Mouse (Mus musculus) liver, embryonic 14.5 days (tissue): ENCODE data around the gene Wasl. TPM values are rescaled to one million over a fixed set of nuclear protein-coding genes. Genes with fewer than 3 reads are reported as not detected.

ENCODE experiments used
- ATAC-seq: fragments of 200-750 bp; cut with Nextera tagmentation; 2 replicates; pipeline ENCODE4 v1.8.0; 2017; ENCODE audit warnings: moderate number of reproducible peaks, mild to moderate bottlenecking, moderate library complexity; ENCODE audit not compliant: insufficient read depth
- DNase-seq, 3 experiments: peaks; one replicate each; pipeline ENCODE4 v3.0.0-alpha.2; 2012 to 2013; ENCODE audit warnings: low read depth in 3 of 3, low spot score in 3 of 3
- H3K27ac ChIP-seq: fragments of 300-500 bp; sonication (generic); 2 replicates; pipeline ENCODE4 v1.5.1; 2014; ENCODE audit warnings: moderate library complexity, mild to moderate bottlenecking, control low read depth, inconsistent platforms
- H3K27me3 ChIP-seq: fragments of 300-500 bp; sonication (generic); 2 replicates; pipeline ENCODE4 v1.6.1; 2014; ENCODE audit warnings: mild to moderate bottlenecking, low read length, moderate library complexity; ENCODE audit not compliant: control insufficient read depth, insufficient read depth
- H3K36me3 ChIP-seq: fragments of 300-500 bp; sonication (generic); replicated peaks from 2 replicates; pipeline ENCODE4 v1.6.1; 2014; ENCODE audit warnings: low read depth; ENCODE audit not compliant: control insufficient read depth, insufficient read depth
- H3K4me1 ChIP-seq, 2 experiments: fragments of 200-500 bp in 1 of 2; fragments of 300-500 bp in 1 of 2; sonication (generic) in 1 of 2; replicated peaks; 2 replicates each; pipeline ENCODE4 v1.6.1; 2012 to 2014; ENCODE audit warnings: antibody characterized with exemption in 1 of 2, inconsistent platforms in 1 of 2, low read length in 1 of 2; ENCODE audit not compliant: control insufficient read depth in 2 of 2, insufficient read depth in 2 of 2
- H3K4me2 ChIP-seq: fragments of 300-500 bp; sonication (generic); 2 replicates; pipeline ENCODE4 v1.6.1; 2014; ENCODE audit warnings: low read depth, mild to moderate bottlenecking, control low read depth, moderate library complexity
- H3K4me3 ChIP-seq, 2 experiments: fragments of 200-500 bp in 1 of 2; fragments of 300-500 bp in 1 of 2; sonication (generic) in 1 of 2; 2 replicates each; pipeline ENCODE4 v1.5.1; 2012 to 2014; ENCODE audit warnings: low read depth in 2 of 2, low read length in 2 of 2, mild to moderate bottlenecking in 2 of 2, control low read depth in 1 of 2, inconsistent platforms in 1 of 2, moderate library complexity in 1 of 2; ENCODE audit not compliant: insufficient read depth in 1 of 2
- H3K9ac ChIP-seq: fragments of 300-500 bp; sonication (generic); replicated peaks from 2 replicates; pipeline ENCODE4 v1.6.1; 2014; ENCODE audit warnings: mild to moderate bottlenecking, control low read depth, moderate library complexity
- H3K9me3 ChIP-seq: fragments of 300-500 bp; sonication (generic); 2 replicates; pipeline ENCODE4 v1.6.1; 2016; ENCODE audit warnings: low read length, mixed read lengths; ENCODE audit not compliant: control insufficient read depth
- CTCF ChIP-seq: IDR thresholded peaks from 2 replicates; pipeline ENCODE4 v1.5.1; 2016; ENCODE audit warnings: antibody characterized with exemption, low read depth, control low read depth
- EP300 ChIP-seq: IDR thresholded peaks from 2 replicates; pipeline ENCODE4 v1.6.1; 2016; ENCODE audit warnings: antibody characterized with exemption, low read depth
- WGBS: fragments of 180-500 bp; shearing (Covaris S2); extraction: QIAGEN DNeasy Blood & Tissue Kit; methylation state at CpG from one replicate; pipeline ENCODE4 v1.1.7; 2014; ENCODE audit not compliant: insufficient replicate concordance; 5-methylcytosine and 5-hydroxymethylcytosine counted together
- polyA plus RNA-seq, 2 experiments: library from polyadenylated mRNA; depleted of rRNA in 1 of 2; stranded (reverse) in 1 of 2; unstranded in 1 of 2; fragments of >200 nt; fragmentation: Nextera tagmentation in 1 of 2; extraction: Ambion mirVana in 1 of 2; gene quantifications; 2 replicates each; pipeline versions ENCODE4 v1.2.1 to v1.2.3; 2012 to 2014

Wasl gene
- polyA plus RNA-seq, 2 experiments: 6.0 to 11.4 TPM

- Histone ChIP-seq H3K9ac (no peak overlapping the region), H3K4me1 (peaks cover 8% of the 10 kb centered on the region in 2 experiments; a peak in 3 of 4 replicates), H3K4me2 (no peak overlapping the region), H3K9me3 (no peaks in the 10 kb centered on the region), H3K36me3 (no peaks in the 10 kb centered on the region), H3K27me3 (no peaks in the 10 kb centered on the region), H3K4me3 (no peak overlapping the region), H3K27ac (no peak overlapping the region)
- ATAC-seq (no peak), DNase-seq (no peak)
- WGBS: 39% methylated on average over 4 of the region's 4 CpGs
- no peak for TF ChIP-seq CTCF
- no peak for TF ChIP-seq EP300
Observed at GRCm38 (mm10) chr6:24647103-24647691, 17.6 kb downstream of the Wasl start.

DNA sequence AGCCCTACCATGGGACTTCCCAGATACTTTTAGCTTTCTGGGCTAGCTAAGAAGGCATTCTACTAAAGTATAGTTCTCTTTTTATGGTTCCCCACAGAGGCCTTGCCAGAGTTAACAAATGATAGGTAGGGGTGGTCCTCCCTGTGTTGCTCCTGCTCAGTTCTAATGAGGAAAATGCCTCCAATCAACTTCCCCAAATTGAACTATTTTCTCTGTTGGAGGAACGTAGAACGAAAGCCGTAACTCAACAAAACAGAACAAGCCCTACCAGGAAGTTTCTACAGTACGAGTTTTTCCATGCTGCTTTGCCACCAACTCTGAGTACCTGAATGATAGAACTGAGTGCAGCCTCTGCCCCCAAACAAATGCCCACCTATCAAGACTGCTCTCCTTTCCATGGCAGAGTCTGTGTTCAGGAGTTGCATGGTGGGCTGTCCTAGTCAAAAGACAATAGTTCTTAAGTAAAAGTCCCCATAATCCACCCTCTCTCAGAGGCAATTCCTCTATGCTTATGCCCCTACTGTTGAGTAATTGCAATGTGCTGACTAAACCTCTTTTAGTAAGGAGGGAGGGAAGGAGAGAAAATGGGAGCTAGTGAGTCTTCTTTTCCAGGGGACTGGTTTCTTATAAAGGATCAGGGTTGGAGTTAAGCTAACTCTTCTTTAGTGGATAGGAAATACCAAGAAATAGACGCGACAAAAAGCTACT lies 19.3 kb downstream of the Wasl start:
- no peaks in the 10 kb centered on the region for H3K36me3 ChIP-seq
- 64% methylated on average over 6 of the region's 6 CpGs for WGBS

GRCm38 (mm10) chr6:24642960-24643359 lies 21.8 kb downstream of the Wasl start:
- H3K36me3 ChIP-seq: no peaks in the 10 kb centered on the region
- H3K27me3 ChIP-seq: no peaks in the 10 kb centered on the region
- no peak overlapping the region for H3K9ac ChIP-seq
- 76% methylated on average over 3 of the region's 3 CpGs for WGBS
- H3K4me3 ChIP-seq: no peak overlapping the region
- DNase-seq (no peak), ATAC-seq (no peak)
- H3K27ac ChIP-seq: no peak overlapping the region
- no peaks in the 10 kb centered on the region for H3K9me3 ChIP-seq
- 0 out of 4 replicates have a peak, but pooled peaks cover 0 to 2% of the 10 kb centered on the region in 2 experiments for H3K4me1 ChIP-seq
- TF ChIP-seq CTCF (no peak), EP300 (no peak)
- H3K4me2 ChIP-seq: no peak overlapping the region

More for the DNA sequence above, 19.3 kb downstream of the Wasl start:
- TF ChIP-seq EP300 (no peak), CTCF (no peak)
- Histone ChIP-seq H3K27ac (no peak overlapping the region), H3K4me1 (peaks cover 6 to 8% of the 10 kb centered on the region in 2 experiments; a peak in 3 of 4 replicates), H3K9ac (no peak overlapping the region), H3K9me3 (no peaks in the 10 kb centered on the region), H3K4me2 (no peak overlapping the region), H3K27me3 (no peaks in the 10 kb centered on the region), H3K4me3 (no peak overlapping the region)
- ATAC-seq (no peak), DNase-seq (no peak)

DNA sequence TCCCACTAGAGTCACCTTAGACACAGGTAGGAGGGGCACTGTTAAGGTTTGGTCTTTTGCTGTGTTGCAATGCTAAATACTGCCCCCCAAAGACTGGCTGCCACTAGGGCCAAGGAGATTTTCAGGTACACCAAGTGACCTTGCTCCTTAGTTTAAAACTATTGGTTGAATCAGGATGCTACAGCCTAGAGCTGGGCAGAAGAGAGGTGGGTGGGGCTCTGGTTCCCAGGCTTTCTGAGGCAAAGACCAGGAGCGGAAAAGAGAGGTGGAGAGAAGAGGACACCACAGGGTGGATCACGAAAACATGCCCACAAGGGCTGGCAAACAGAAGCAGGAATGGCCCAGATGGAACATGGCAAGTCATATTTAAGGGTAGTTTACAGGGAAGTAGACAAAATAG lies 22.6 kb downstream of the Wasl start:
- Histone ChIP-seq H3K36me3 (no peaks in the 10 kb centered on the region), H3K27me3 (no peaks in the 10 kb centered on the region), H3K4me3 (no peak overlapping the region), H3K4me2 (no peak overlapping the region), H3K27ac (no peak overlapping the region), H3K4me1 (0 out of 4 replicates have a peak, but pooled peaks cover 0 to under 1% of the 10 kb centered on the region in 2 experiments), H3K9me3 (no peaks in the 10 kb centered on the region), H3K9ac (no peak overlapping the region)
- TF ChIP-seq EP300: no peak
- no peak for TF ChIP-seq CTCF
- DNase-seq (no peak), ATAC-seq (no peak)
- 82% methylated on average over 2 of the region's 2 CpGs for WGBS

GRCm38 (mm10) chr6:24641286-24641685 lies 23.5 kb downstream of the Wasl start:
- Histone ChIP-seq H3K27ac (no peak overlapping the region), H3K4me1 (no peaks in the 10 kb centered on the region), H3K4me2 (no peak overlapping the region), H3K4me3 (no peak overlapping the region), H3K9me3 (no peaks in the 10 kb centered on the region), H3K9ac (no peak overlapping the region), H3K27me3 (no peaks in the 10 kb centered on the region), H3K36me3 (no peaks in the 10 kb centered on the region)
- ATAC-seq (no peak), DNase-seq (no peak)
- TF ChIP-seq EP300 (no peak), CTCF (no peak)
- 77% methylated on average over 4 of the region's 4 CpGs for WGBS
